Mouse (Mus musculus) ES-Bruce4 (cell line): ENCODE measurements around the gene Tcp11l2.

Experiments used
- CTCF ChIP-seq: IDR thresholded peaks from one replicate; pipeline ENCODE4 v1.8.1; 2011; ENCODE audit warnings: low read depth, low read length
- EP300 ChIP-seq: IDR thresholded peaks from 2 replicates; pipeline ENCODE4 v1.6.1; 2011; ENCODE audit warnings: low read depth, low read length; ENCODE audit not compliant: insufficient read depth
- POLR2A ChIP-seq: IDR thresholded peaks from one replicate; pipeline ENCODE4 v1.8.1; 2011; ENCODE audit warnings: low read length; ENCODE audit not compliant: insufficient read depth

DNA sequence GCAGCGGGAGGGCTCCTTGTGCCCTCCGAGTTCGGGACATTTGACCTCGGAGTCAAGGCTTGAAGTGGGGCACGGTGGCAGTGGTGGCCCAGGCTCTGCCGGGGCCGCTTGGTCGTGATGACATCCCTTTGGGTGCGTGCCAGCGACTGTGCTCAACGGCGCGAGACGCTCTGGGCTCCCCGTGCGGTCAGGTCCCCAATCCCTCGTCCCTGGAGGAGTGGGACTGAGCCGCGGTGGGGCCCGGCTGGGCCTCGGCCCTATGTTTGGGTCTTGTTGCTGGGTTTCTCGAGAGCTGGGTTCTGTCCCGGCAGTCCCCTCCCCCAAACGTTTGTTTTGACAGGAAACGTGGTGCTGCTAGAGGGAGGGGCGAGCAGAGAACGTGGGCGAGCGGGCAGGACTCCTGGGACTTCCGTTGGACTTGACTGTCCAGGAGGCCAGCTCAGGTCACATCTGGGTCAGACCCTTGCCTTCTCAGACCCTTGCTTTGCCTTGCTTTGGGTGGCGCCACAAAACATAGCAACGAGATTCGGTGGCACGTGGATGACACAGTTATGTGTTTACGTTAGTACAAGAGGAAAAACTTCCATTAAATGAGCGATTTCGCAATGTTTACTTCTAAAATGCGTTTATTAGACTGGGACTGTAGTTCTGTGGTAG, 773 bp downstream of the Tcp11l2 start:
- no peak for TF ChIP-seq CTCF
- TF ChIP-seq POLR2A, result no peak
- TF ChIP-seq EP300, result no peak
